Mouse (Mus musculus): Measurements from ENCODE around the gene A630076J17Rik.

Gene A630076J17Rik

DNA sequence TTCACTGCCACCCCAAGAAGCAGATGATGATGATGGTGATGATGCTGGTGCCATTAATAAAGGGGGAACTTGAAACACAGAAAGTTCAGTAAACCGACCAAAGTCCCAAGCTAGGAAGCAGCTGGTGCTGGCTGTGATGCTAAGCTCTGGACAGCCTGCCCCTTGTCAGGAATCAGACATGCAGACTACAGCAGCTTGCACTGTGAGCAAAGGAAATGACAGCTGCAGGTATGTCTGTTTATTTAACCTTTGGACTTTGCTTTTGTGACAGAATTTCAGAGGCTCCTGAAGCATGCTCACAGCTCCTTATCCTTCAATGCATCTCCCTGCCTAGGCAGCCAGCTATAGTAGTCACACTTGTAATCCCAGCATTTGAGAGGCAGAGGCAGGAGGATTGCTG, at the start of gene A630076J17Rik:
TSS of gene A630076J17Rik (plus strand) at position 88 of the 400 bp plus-strand sequence.
- DNase-seq (ENCODE audit: low spot score) = no peak

DNA sequence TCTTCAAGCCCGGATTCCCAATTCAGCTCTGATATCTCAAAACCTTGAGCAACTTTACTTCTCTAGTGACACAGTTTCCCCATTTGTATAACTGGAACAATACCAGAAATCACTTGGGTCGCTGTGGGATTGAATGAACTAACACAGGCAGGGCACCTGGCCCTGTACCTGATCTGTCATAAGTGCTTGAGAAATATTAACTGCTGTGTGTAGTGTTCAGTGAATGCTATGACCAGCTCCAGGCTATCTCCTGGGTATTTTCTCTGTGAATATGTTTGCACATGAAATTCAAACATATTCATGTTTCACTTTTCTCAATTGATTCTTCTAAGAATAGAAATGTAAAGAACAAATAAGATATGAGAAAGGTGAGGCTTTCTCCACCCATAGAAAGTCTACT, 49.6 kb upstream of the A630076J17Rik start:
- DNase-seq (ENCODE audit: low spot score) = no peak

DNA sequence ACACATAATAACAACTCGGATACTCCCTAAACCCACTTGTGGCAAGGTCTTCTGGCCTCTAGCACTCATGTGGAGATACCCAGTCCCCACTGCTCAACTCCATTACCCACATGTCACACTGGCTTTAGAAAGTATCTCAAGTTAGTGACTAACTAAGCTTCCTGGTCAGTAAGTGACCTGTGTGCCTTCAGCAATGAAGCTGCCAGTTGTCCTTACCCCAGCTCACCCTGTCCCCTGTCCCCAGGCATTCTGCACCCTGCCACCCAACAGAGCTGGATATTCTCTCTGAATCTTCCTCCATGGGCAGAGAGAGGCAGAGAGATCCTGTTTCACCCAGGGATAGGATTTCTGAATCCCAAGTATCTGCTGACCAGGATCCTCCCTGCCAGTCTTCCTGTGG, 47.7 kb upstream of the A630076J17Rik start, which contains the start of gene Kcna10:
TSS of gene Kcna10 (plus strand) at position 301 of the 400 bp plus-strand sequence.
- no peak for DNase-seq (ENCODE audit: low spot score)

DNA sequence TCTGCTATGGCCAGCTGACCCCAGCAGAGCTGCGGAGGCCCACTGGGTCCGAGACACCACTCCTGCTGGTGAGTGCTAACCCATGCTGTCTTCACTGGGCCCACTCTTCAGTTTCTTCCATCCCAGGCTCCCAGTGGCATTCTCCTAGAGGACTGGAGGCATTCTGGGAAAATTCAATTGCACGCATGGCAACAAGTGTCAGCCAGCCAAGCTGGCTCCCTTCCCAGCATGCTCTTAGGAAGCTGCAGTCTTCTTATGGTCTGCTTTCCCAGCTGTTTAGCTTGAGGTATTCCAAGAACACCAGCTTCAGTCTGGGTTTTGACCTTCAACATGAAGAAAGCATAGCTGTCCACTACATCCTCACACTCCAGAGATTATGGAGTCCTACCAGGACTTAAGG, 47.2 kb upstream of the A630076J17Rik start:
- DNase-seq (ENCODE audit: low spot score) = peak; percentile 49

DNA sequence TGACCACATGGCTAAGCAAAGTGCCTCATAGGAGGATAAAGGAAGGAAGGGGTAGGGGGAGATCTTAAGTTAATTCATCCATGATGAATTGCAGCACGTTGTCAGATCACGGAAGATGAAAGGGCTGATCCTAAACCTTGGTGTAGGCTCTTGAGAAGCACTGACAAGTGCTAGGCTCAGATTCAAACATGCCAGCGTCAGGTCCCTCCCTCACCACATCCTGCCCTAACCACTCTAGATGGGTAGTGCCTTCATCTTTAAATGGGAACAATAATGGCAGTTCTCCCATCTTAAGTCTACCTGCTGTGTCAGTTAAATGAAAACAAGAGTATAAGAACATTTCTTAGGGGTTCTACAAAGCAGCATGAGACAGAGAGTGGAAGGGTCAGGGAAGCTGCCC, 44.8 kb upstream of the A630076J17Rik start:
- no peak for DNase-seq (ENCODE audit: low spot score)

DNA sequence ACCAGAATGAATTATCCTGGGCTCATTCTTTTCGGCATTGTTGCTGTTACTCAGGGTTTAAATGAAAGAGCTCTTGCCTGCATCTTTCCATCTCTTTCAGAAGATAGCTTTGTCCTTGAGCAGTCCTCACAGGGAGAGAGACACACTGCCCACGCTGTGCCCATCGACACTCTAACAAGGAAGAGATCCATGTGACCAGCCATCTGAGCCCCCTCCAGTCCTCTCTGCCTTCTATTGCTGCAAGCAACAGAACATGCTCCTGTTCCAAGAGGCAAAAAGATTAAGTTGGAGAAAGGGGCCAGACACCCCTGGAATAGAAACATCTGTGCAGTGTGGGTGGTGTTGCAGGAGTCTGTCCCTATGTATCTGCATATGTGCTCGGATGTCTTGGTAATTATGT, 43.4 kb upstream of the A630076J17Rik start:
- DNase-seq (ENCODE audit: low spot score) = no peak

DNA sequence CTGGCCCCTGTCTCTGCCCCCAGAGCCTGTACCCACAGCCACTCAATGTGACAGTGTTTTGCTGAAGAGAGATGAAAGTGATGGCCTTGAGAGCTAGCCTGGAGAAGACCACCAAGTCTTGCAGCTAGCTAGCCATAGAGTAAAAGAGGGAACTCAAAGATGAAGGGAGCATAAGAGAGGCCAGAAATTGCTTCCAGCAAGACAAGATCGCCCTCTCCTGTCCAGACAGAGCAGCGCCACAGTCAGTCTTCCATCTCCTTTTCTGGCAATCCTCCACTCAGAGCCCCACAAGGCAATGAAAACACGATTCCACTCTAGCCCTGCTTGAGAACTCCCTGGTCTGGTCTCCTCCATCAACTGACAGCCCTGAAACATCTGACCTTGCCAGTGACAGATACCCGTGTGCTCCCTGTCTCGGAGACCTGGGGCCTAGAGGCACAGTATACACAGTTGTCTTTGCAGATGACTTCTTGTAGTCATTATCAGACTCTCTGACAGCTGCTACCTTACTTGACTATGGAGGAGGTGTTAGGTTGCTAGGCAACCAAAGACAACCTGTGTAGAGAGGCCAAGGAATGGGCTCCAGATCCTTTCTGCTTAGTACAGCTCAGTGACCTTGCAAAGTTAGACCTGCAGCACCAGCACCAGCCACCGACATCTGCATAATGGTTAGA, 42.1 kb upstream of the A630076J17Rik start:
- peak; percentile 62 for DNase-seq (ENCODE audit: low spot score)

DNA sequence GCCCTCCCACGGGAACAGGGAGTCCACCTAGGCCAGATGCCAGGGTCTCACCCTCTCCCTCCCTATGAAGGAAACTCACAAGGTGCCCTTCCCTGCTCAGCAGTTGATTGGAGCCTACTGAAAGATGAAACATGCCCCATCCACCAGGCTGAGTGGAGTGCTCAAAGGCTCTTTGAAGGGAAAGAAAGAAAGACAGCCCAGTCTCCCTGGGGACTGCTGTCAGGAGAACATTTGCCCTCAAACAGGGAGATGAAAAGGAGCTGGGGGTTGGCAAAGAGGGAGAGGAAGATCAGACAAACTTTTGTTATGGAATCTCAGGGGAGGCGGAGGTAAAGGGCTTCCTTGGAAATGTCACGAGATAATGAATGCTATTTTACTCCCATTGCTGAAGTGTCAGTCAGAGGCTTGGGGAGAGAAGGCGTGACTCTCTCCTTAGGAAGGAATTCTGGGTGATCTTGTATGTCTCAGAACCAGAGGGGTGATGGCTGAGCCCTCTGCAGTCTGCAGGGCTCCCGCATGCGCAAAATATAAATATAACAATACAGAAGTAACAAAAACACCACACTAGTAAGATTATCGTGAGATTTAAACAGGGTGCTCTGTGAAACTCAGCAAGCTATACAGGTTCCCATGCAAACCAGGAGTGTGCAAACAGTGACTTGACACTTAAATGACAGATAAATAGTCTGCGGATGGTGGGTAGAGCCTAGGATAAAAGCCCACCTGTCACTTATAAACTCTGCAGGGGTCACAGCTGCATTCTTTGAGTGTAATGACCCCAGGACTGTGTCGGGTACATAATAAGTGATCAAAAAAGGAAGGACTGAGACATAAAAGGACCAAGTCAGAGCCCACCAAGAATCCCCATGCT, 28.9 kb upstream of the A630076J17Rik start:
- DNase-seq (ENCODE audit: low spot score) = no peak

DNA sequence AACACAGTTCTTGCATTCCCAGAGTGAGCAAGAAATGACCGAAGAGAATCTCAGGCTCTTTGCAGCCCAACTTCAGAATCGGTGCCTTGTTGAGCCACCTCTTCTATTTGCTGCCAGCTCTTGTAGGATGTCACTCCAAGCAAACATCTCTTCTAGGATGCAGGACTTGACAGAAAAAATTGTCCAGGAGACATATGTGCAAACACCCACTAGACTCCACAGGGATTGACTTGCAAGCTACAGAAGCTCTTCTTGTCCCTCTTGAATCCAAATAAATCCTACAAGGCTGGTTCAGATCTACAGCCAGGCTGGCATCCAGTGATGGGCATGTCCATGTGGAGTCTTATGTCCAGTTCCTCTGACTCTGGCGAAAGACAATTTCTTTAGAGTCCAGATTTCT, 26.0 kb upstream of the A630076J17Rik start:
- DNase-seq (ENCODE audit: low spot score) = no peak

DNA sequence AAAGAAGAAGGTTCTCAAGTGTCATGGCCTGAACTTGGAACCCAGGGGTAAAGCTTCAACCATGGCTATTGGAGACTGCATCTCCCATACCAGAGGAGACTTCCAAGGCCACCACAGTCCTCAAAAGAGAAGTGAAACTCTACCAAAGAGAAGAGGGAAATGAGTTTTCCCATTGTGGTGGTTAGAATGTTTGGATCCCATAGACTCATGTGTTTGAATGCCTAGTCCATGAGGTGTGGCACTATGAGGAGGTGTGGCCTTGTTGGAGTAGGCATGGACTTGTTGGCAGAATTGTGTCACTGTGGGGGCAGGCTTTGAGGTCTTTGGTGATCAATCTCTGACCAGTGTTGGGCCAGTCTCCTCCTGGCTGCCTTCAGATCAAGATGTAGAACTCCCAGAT, 25.2 kb upstream of the A630076J17Rik start:
- DNase-seq (ENCODE audit: low spot score) = no peak

DNA sequence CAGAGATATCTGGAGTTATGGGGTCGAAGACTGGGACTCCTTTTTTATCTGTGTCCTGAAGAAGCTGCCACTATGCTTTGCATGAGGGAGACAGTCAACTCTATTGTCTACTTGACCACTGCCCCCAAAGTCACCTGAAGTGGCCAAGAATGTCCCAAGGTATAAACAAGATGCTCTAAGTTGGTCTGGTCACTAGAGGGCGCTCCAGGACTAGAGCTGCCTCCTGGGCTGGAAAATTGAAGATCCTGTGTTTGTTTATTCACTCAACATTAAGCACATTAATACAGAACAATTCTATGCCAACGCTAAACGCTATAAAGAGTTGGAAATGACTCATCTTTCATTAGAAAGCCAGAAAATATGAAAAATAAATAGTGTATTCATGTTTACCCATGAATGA, 24.4 kb upstream of the A630076J17Rik start:
- peak; percentile 88 for DNase-seq (ENCODE audit: low spot score)

DNA sequence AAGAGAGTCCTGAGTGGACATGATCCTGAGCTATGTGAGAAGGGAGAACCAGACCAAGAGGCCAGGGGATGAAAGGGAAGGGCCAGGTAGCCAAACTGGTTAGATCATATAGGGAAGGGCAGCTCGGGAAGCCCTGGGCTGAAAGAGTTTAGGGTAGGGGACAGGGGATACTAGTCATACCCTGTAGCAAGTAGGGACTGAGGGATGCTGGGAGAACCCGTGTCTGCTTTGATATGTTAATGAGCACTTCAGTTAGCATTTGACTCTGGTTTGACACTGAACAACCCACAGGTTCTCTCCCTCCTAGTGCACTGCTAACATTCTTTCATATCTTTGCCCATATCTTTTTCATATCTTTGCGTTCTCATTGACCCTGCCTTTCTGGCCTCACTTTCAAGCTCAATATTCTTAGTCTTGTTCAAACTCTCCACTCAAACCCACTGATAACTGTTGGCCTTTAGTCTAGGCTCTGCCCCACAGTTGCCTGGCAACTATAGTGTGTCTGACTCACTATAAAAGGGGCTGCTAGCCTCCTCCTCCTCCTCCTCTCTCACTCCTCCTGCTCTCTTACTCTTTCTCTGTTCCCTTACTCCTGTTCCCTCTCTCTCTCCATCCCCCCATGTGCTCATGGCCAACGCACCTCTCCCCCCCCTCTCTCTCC, 23.8 kb upstream of the A630076J17Rik start:
- no peak for DNase-seq (ENCODE audit: low spot score)

DNA sequence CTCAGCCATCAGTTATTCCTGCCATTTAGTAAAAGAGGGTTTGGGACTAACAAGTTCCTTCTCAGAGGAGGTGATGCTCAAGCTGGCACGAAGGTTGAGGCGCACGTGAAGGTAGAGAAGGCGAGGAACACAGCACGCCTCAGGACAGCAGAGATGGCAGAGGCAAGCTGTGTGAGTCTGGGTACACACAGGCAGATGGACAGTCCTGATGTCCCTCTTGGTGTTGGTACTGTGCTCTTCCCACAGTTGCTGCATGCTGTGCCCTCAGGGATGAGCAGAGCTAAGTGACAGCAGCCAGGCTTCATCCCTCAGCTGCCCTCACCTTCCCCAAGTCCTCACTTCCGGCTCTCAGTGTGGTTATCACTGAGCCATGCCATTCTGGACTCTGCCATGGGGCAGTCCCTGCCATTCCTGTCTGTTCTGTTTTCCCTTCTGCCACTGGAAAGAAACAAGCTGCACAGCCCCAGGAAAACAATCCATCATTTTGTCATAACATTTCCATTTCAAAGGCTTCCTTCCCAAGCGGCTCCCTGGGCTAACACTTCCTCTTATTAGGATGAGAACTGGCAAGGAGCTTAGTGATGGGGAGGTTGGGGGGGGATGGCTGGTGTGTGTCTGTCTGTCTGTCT, 22.7 kb upstream of the A630076J17Rik start:
- no peak for DNase-seq (ENCODE audit: low spot score)

DNA sequence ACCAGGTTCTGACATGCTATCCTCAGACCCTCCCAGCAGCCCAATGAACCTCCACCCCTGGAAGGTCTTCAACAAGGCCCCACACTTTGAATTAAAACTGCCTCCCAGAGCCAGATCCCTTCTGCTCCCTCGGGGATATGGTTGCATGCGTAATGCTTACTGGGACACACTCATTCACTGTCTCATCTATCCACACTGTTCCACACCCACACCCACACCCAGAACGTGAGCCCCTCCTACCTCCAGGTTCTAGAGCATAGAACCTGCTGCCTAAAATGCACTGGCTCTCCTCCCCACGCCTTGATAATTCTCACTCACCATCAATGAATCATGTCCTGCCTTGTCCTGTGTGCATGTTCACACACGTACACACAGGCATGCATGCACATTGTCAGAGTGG, 15.8 kb upstream of the A630076J17Rik start:
- DNase-seq (ENCODE audit: low spot score) = no peak

DNA sequence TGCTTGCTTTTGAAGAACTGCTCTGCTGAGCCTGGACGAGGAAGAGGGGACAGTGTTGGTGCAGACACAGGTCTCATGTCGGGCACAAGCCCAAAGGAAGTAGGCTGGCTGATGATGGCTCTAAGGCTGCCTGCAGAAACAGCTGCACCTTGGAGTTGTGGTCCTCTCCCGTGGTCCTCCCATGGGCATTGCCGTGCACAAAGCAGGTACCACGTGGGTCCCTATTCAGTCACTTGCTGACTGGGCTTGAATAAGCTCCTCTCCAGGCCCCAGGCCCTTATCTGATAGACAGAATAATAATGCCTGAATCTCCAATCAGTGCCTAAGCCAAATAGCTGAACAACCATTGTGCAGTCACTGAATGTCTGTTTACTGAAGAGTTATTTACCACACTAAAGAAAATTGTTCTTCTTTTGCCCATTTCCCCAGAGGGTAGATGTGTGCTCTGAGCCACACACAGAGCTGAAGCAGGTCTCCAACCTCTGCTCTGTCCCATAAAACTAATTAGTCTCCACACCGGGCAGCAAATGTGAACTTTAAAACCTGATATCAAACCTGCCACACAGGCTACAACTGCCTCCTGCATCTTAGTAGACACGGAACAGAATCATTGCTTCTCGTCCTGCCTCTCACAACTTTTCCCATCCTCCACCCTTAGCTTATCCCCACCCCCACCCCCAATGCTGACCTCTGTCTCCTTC, 13.9 kb upstream of the A630076J17Rik start:
- no peak for DNase-seq (ENCODE audit: low spot score)

DNA sequence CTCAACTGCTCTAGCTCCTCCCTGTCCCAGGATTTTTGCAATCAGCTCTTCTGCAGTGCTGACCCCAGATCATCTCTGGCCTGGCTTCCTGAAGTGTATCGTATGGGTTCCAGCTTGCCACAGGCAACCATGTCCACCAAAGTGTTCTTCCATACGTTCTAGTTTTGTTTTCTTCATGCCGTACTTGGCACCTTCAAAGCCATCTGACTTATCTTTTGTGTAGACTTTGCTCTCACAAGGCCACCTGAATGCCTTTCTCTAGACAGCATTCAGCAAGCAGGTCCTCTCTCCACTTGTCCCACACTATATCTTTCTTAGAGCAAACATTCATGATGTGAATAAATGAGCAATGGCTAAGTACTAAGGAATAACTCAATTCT, 13.3 kb upstream of the A630076J17Rik start:
- no peak for DNase-seq (ENCODE audit: low spot score)

DNA sequence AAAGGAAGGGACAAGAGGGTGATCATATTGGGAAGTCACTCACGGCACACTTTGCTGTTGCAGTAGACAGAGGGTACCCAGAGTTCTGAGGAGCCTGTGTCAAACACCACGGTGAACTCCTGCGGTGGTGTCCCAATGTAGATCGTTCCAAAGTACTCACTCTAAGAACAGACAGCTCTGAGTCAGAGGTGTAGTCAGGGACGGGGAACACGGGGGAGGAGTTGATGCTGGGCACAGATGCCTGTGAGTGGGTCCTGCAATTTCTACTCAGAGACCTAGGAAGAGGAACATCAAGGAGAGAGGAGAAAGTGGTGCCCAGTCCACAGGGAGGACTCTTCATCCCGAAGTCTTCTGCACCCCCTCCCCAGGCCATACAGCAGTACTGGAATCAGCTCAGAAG, 11.8 kb upstream of the A630076J17Rik start:
- no peak for DNase-seq (ENCODE audit: low spot score)

DNA sequence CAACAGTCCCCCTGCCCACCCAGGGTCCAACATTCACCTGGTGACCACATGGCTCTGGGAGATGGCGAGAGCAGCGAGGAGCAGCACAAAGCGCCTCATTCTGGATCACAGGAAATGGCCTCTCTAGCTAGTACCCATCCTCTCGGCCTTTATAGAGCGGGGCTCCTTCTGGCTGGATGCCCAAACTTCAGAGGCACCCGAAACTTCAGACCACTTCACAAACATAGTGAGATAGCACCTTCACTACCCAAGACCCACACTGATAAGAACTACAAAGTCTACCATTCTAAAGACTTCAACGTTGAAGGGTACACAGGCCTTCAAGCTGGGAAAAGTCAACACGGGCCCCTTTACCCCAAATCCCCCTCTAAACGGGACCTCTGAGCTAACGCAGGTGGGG, 8.8 kb upstream of the A630076J17Rik start, which contains the start of gene Cym:
TSS of gene Cym (minus strand) at position 125 of the 400 bp plus-strand sequence.
- no peak for DNase-seq (ENCODE audit: low spot score)

DNA sequence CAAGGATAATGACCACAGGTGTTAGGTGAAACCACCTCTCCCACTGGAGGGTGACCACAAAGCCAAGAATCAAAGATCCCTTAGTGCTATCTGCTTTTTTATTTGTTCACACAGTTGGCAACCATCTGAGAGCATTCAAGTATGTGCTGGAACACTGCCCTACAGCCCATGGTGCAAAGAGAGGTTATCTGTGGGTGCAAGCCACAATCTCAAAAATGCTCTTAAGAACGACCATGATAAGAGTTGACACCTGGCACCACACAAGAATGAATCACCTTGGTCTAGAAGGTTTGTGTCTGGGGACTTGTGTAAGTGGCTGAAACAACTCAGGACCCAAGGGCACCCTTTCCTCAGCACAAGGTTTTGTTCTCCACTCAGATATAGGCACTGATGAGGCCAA, 7.2 kb upstream of the A630076J17Rik start:
- no peak for DNase-seq (ENCODE audit: low spot score)

DNA sequence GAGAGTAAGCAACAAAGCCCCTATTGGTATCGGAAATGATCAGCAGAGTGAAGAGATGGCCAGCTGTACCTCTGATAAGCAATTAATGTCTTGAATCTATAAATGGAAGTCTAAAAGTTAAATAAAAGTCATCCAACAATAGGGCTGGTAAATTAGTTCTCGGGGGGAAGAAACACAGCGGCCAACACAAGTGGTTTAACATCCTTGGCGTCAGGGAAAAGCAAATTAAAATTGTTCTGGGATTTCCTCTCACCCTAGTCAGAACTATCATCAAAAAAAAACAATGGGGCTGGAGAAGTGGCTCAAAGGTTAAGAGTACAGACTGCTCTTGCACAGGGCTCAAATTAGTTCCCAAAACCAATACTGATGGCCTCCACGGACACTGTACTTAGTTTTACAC, 4.6 kb upstream of the A630076J17Rik start:
- DNase-seq (ENCODE audit: low spot score) = no peak

DNA sequence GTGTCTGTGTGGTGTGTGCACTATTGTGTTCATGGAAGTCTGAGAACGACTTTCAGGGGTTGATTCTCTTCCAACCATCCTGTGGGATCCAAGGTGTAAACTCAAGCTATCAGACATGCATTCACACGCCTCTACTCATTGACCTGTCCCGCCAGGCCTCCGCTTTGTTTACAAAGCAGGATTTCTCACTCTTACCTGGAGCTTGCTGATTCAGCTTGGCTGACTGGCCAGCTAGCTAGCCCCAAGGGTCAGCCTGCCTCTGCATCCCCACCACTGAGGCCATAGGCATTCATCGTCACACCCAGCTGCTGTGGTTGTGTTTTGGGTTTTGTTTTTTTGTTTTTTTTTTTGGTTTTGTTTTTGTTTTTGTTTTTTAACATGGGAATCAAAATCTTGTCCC, 1.2 kb upstream of the A630076J17Rik start:
- no peak for DNase-seq (ENCODE audit: low spot score)

DNA sequence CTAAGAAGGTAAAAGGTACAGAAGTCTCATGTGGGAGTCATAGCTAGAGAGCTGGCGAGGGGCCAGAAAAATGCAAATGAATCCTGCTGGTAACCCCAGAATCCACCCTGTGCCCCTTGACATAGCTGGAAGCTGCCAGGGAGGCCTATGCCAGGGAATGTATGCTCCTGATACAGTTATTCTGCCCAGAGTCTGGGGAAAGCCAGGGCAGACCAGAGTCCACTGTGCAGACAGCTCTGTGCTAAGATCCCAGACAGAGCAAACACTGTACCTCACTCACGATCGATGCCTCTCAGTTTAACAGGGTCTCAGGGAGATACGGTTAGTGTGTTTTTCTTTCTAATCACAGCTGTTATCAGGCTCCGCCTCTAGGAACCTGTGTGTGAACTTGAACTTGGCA, 592 bp upstream of the A630076J17Rik start:
- DNase-seq (ENCODE audit: low spot score) = peak; percentile 53

Data from testis, postnatal 10 days (tissue).